Mouse (Mus musculus): ENCODE data around the gene S100a3. TPM values are rescaled to one million over a fixed set of nuclear protein-coding genes. Genes with fewer than 3 reads are reported as not detected.

S100a3 gene
- polyA plus RNA-seq, 1 experiment from 2014 or later = 0.39 TPM

GRCm38 (mm10) chr3:90609102-90609501, 48.7 kb downstream of the S100a3 start:
- DNase-seq (ENCODE audit: low spot score) = no peak
- Histone ChIP-seq H3K27me3 (replicated peaks; ENCODE audit: control insufficient read depth, insufficient read depth, low read length) (no peaks in the 10 kb centered on the region), H3K27ac (ENCODE audit: low read depth) (no peak overlapping the region), H3K4me3 (ENCODE audit: low read depth, low read length) (no peak overlapping the region), H3K36me3 (ENCODE audit: control insufficient read depth, insufficient read depth, low read length) (no peaks in the 10 kb centered on the region), H3K9me3 (ENCODE audit: control insufficient read depth, low read length) (no peaks in the 10 kb centered on the region), H3K9ac (ENCODE audit: low read length) (no peak overlapping the region), H3K4me2 (ENCODE audit: low read length) (no peak overlapping the region), H3K4me1 (replicated peaks; ENCODE audit: control insufficient read depth, insufficient read depth, low read length) (peaks cover 28% of the 10 kb centered on the region)
- no peak for ATAC-seq (replicated peaks; ENCODE audit: low FRiP score, low TSS enrichment, low read depth)

GRCm38 (mm10) chr3:90611494-90611893, 51.1 kb downstream of the S100a3 start:
- no peak for DNase-seq (ENCODE audit: low spot score)
- Histone ChIP-seq H3K4me2 (ENCODE audit: low read length) (no peak overlapping the region), H3K27me3 (replicated peaks; ENCODE audit: control insufficient read depth, insufficient read depth, low read length) (no peaks in the 10 kb centered on the region)

GRCm38 (mm10) chr3:90612061-90612460, 51.7 kb downstream of the S100a3 start:
- peaks cover 7% of the 10 kb centered on the region for H3K4me1 ChIP-seq (replicated peaks; ENCODE audit: control insufficient read depth, insufficient read depth, low read length)
- H3K27ac ChIP-seq (ENCODE audit: low read depth) = no peak overlapping the region
- H3K4me3 ChIP-seq (ENCODE audit: low read depth, low read length) = no peak overlapping the region
- ATAC-seq (replicated peaks; ENCODE audit: low FRiP score, low TSS enrichment, low read depth) (no peak), DNase-seq (ENCODE audit: low spot score) (no peak)
- WGBS = 65% methylated on average over 4 of the region's 4 CpGs
- H3K9ac ChIP-seq (ENCODE audit: low read length) = no peak overlapping the region
- no peaks in the 10 kb centered on the region for H3K27me3 ChIP-seq (replicated peaks; ENCODE audit: control insufficient read depth, insufficient read depth, low read length)
- H3K9me3 ChIP-seq (ENCODE audit: control insufficient read depth, low read length) = no peaks in the 10 kb centered on the region
- H3K36me3 ChIP-seq (ENCODE audit: control insufficient read depth, insufficient read depth, low read length) = no peaks in the 10 kb centered on the region
- H3K4me2 ChIP-seq (ENCODE audit: low read length) = no peak overlapping the region

More at GRCm38 (mm10) chr3:90611494-90611893, 51.1 kb downstream of the S100a3 start:
- H3K36me3 ChIP-seq (ENCODE audit: control insufficient read depth, insufficient read depth, low read length) = no peaks in the 10 kb centered on the region
- no peaks in the 10 kb centered on the region for H3K9me3 ChIP-seq (ENCODE audit: control insufficient read depth, low read length)
- no peak for ATAC-seq (replicated peaks; ENCODE audit: low FRiP score, low TSS enrichment, low read depth)
- no peak overlapping the region for H3K9ac ChIP-seq (ENCODE audit: low read length)
- WGBS = 89% methylated on average over 3 of the region's 3 CpGs
- no peak overlapping the region for H3K27ac ChIP-seq (ENCODE audit: low read depth)
- H3K4me1 ChIP-seq (replicated peaks; ENCODE audit: control insufficient read depth, insufficient read depth, low read length) = peaks cover 7% of the 10 kb centered on the region
- no peak overlapping the region for H3K4me3 ChIP-seq (ENCODE audit: low read depth, low read length)

GRCm38 (mm10) chr3:90612728-90613291, 52.4 kb downstream of the S100a3 start, which contains the start of gene S100a6:
Gene S100a6 (plus strand): TSS chr3:90612882.
- DNase-seq (ENCODE audit: low spot score) = peak; percentile 81
- peak within 1 kb of the TSS; percentile 4; the same call in 1 of the 2 replicates for H3K9ac ChIP-seq (ENCODE audit: low read length)
- H3K4me3 ChIP-seq (ENCODE audit: low read depth, low read length) = peak within 1 kb of the TSS; percentile 30
- H3K27ac ChIP-seq (ENCODE audit: low read depth) = peak within 1 kb of the TSS; percentile 17; the same call in 1 of the 2 replicates
- peak within 1 kb of the TSS; percentile 72 for H3K4me2 ChIP-seq (ENCODE audit: low read length)
- WGBS = under 1% methylated on average over 23 of the region's 23 CpGs
- no peaks in the 10 kb centered on the region for H3K27me3 ChIP-seq (replicated peaks; ENCODE audit: control insufficient read depth, insufficient read depth, low read length)
- H3K4me1 ChIP-seq (replicated peaks; ENCODE audit: control insufficient read depth, insufficient read depth, low read length) = peaks cover 7% of the 10 kb centered on the region
- H3K9me3 ChIP-seq (ENCODE audit: control insufficient read depth, low read length) = no peaks in the 10 kb centered on the region
- peak; percentile 61 for ATAC-seq (replicated peaks; ENCODE audit: low FRiP score, low TSS enrichment, low read depth)
- no peaks in the 10 kb centered on the region for H3K36me3 ChIP-seq (ENCODE audit: control insufficient read depth, insufficient read depth, low read length)

- H3K27ac ChIP-seq (ENCODE audit: low read depth) = peak overlapping the region; percentile 17; the same call in 1 of the 2 replicates
- no peak overlapping the region for H3K9ac ChIP-seq (ENCODE audit: low read length)
- 66% methylated on average over 7 of the region's 7 CpGs for WGBS
Measured at GRCm38 (mm10) chr3:90613461-90614147, 53.2 kb downstream of the S100a3 start.

GRCm38 (mm10) chr3:90614148-90614530, 53.8 kb downstream of the S100a3 start:
- peaks cover 7% of the 10 kb centered on the region for H3K4me1 ChIP-seq (replicated peaks; ENCODE audit: control insufficient read depth, insufficient read depth, low read length)
- peak overlapping the region; percentile 48 for H3K27ac ChIP-seq (ENCODE audit: low read depth)
- DNase-seq (ENCODE audit: low spot score) (no peak), ATAC-seq (replicated peaks; ENCODE audit: low FRiP score, low TSS enrichment, low read depth) (no peak)
- WGBS = 85% methylated on average over 6 of the region's 6 CpGs
- no peak overlapping the region for H3K4me3 ChIP-seq (ENCODE audit: low read depth, low read length)
- H3K9me3 ChIP-seq (ENCODE audit: control insufficient read depth, low read length) = no peaks in the 10 kb centered on the region
- H3K27me3 ChIP-seq (replicated peaks; ENCODE audit: control insufficient read depth, insufficient read depth, low read length) = no peaks in the 10 kb centered on the region
- H3K9ac ChIP-seq (ENCODE audit: low read length) = no peak overlapping the region
- peak overlapping the region; percentile 3; the same call in 1 of the 2 replicates for H3K4me2 ChIP-seq (ENCODE audit: low read length)
- no peaks in the 10 kb centered on the region for H3K36me3 ChIP-seq (ENCODE audit: control insufficient read depth, insufficient read depth, low read length)

More at GRCm38 (mm10) chr3:90613461-90614147, 53.2 kb downstream of the S100a3 start:
- H3K36me3 ChIP-seq (ENCODE audit: control insufficient read depth, insufficient read depth, low read length) = no peaks in the 10 kb centered on the region
- peak overlapping the region; percentile 30 for H3K4me3 ChIP-seq (ENCODE audit: low read depth, low read length)
- no peaks in the 10 kb centered on the region for H3K9me3 ChIP-seq (ENCODE audit: control insufficient read depth, low read length)
- DNase-seq (ENCODE audit: low spot score) (no peak), ATAC-seq (replicated peaks; ENCODE audit: low FRiP score, low TSS enrichment, low read depth) (no peak)
- H3K4me2 ChIP-seq (ENCODE audit: low read length) = peak overlapping the region; percentile 72
- no peaks in the 10 kb centered on the region for H3K27me3 ChIP-seq (replicated peaks; ENCODE audit: control insufficient read depth, insufficient read depth, low read length)
- H3K4me1 ChIP-seq (replicated peaks; ENCODE audit: control insufficient read depth, insufficient read depth, low read length) = peaks cover 7% of the 10 kb centered on the region

GRCm38 (mm10) chr3:90614611-90615251, 54.4 kb downstream of the S100a3 start:
- Histone ChIP-seq H3K9ac (ENCODE audit: low read length) (no peak overlapping the region), H3K36me3 (ENCODE audit: control insufficient read depth, insufficient read depth, low read length) (no peaks in the 10 kb centered on the region), H3K9me3 (ENCODE audit: control insufficient read depth, low read length) (no peaks in the 10 kb centered on the region), H3K27me3 (replicated peaks; ENCODE audit: control insufficient read depth, insufficient read depth, low read length) (no peaks in the 10 kb centered on the region), H3K4me2 (ENCODE audit: low read length) (peak overlapping the region; percentile 26; the same call in 1 of the 2 replicates), H3K4me1 (replicated peaks; ENCODE audit: control insufficient read depth, insufficient read depth, low read length) (peaks cover 7% of the 10 kb centered on the region), H3K27ac (ENCODE audit: low read depth) (peak overlapping the region; percentile 48), H3K4me3 (ENCODE audit: low read depth, low read length) (no peak overlapping the region)
- WGBS = 64% methylated on average over 11 of the region's 11 CpGs
- peak; percentile 61 for ATAC-seq (replicated peaks; ENCODE audit: low FRiP score, low TSS enrichment, low read depth)
- peak; percentile 61 for DNase-seq (ENCODE audit: low spot score)

- H3K4me2 ChIP-seq (ENCODE audit: low read length) = peak overlapping the region; percentile 26
- 14% methylated on average over 7 of the region's 7 CpGs for WGBS
- no peak overlapping the region for H3K4me3 ChIP-seq (ENCODE audit: low read depth, low read length)
Measured at GRCm38 (mm10) chr3:90615415-90615814, 55.0 kb downstream of the S100a3 start.

More at GRCm38 (mm10) chr3:90615415-90615814, 55.0 kb downstream of the S100a3 start:
- ATAC-seq (replicated peaks; ENCODE audit: low FRiP score, low TSS enrichment, low read depth) = peak; percentile 70
- Histone ChIP-seq H3K27ac (ENCODE audit: low read depth) (no peak overlapping the region), H3K27me3 (replicated peaks; ENCODE audit: control insufficient read depth, insufficient read depth, low read length) (no peaks in the 10 kb centered on the region), H3K36me3 (ENCODE audit: control insufficient read depth, insufficient read depth, low read length) (no peaks in the 10 kb centered on the region), H3K4me1 (replicated peaks; ENCODE audit: control insufficient read depth, insufficient read depth, low read length) (peaks cover 7% of the 10 kb centered on the region), H3K9me3 (ENCODE audit: control insufficient read depth, low read length) (no peaks in the 10 kb centered on the region), H3K9ac (ENCODE audit: low read length) (no peak overlapping the region)
- peak; percentile 82 for DNase-seq (ENCODE audit: low spot score)
